Mouse (Mus musculus): ENCODE results near the gene Evi5. TPM values are rescaled to one million over a fixed set of nuclear protein-coding genes. Genes with fewer than 3 reads are reported as not detected.

Evi5 gene
- polyA plus RNA-seq, 1 experiment from 2014 or later, result 63.6 TPM

Other genes with a start within 250 kb of the Evi5 start
- 0.82 and 0.97 TPM in 2 replicates for gene Gfi1, start 149.1 kb downstream of the Evi5 start, polyA plus RNA-seq (2015; fragmentation: Nextera tagmentation; extraction: Ambion mirVana)
- 0.17 TPM in 1 of 2 replicates, not detected in the other for gene Ube2d2b, start 45.0 kb downstream of the Evi5 start, polyA plus RNA-seq (2015; fragmentation: Nextera tagmentation; extraction: Ambion mirVana)
- gene Rpl5, start 25.4 kb upstream of the Evi5 start, polyA plus RNA-seq (2015; fragmentation: Nextera tagmentation; extraction: Ambion mirVana), result 63.0 and 67.4 TPM in 2 replicates
- 27.9 and 31.8 TPM in 2 replicates for gene Fam69a, start 112.0 kb upstream of the Evi5 start, polyA plus RNA-seq (2015; fragmentation: Nextera tagmentation; extraction: Ambion mirVana)
- gene Mtf2, start 190.6 kb upstream of the Evi5 start, polyA plus RNA-seq (2015; fragmentation: Nextera tagmentation; extraction: Ambion mirVana), result 84.6 and 89.6 TPM in 2 replicates

All from limb, embryonic 15.5 days (tissue).